Mouse (Mus musculus) intestine, embryonic 16.5 days (tissue): ENCODE measurements around the gene Syce2. TPM values are rescaled to one million over a fixed set of nuclear protein-coding genes. Genes with fewer than 3 reads are reported as not detected.

Experiments
- ATAC-seq: fragments of 200-750 bp; cut with Nextera tagmentation; 2 replicates; pipeline ENCODE4 v1.8.0; 2017; ENCODE audit warnings: moderate TSS enrichment, moderate library complexity
- H3K27ac ChIP-seq: fragments of 300-500 bp; sonication (generic); 2 replicates; pipeline ENCODE4 v1.5.1; 2014; ENCODE audit warnings: mild to moderate bottlenecking, low read length
- H3K27me3 ChIP-seq: fragments of 300-500 bp; sonication (generic); replicated peaks from 2 replicates; pipeline ENCODE4 v1.6.1; 2014; ENCODE audit warnings: low read length, control low read depth, mixed read lengths; ENCODE audit not compliant: control insufficient read depth, insufficient read depth
- H3K36me3 ChIP-seq: fragments of 300-500 bp; sonication (generic); 2 replicates; pipeline ENCODE4 v1.6.1; 2014; ENCODE audit warnings: low read length, control low read depth; ENCODE audit not compliant: control insufficient read depth, insufficient read depth
- H3K4me1 ChIP-seq: fragments of 300-500 bp; sonication (generic); 2 replicates; pipeline ENCODE4 v1.6.1; 2014; ENCODE audit warnings: low read length, control low read depth, mixed read lengths; ENCODE audit not compliant: control insufficient read depth, insufficient read depth
- H3K4me2 ChIP-seq: fragments of 300-500 bp; sonication (generic); 2 replicates; pipeline ENCODE4 v1.6.1; 2014; ENCODE audit warnings: low read depth, low read length, control low read depth
- H3K4me3 ChIP-seq: fragments of 300-500 bp; sonication (generic); 2 replicates; pipeline ENCODE4 v1.5.1; 2014; ENCODE audit warnings: mild to moderate bottlenecking, low read length
- H3K9ac ChIP-seq: fragments of 300-500 bp; sonication (generic); 2 replicates; pipeline ENCODE4 v1.6.1; 2014; ENCODE audit warnings: low read depth, low read length
- H3K9me3 ChIP-seq: fragments of 300-500 bp; sonication (generic); 2 replicates; pipeline ENCODE4 v1.6.1; 2016; ENCODE audit warnings: low read length, control low read depth; ENCODE audit not compliant: control insufficient read depth
- WGBS: fragments of 180-500 bp; shearing (Covaris S2); extraction: QIAGEN DNeasy Blood & Tissue Kit; methylation state at CpG from one replicate; pipeline ENCODE4 v1.1.7; 2014; 5-methylcytosine and 5-hydroxymethylcytosine counted together
- polyA plus RNA-seq: library from polyadenylated mRNA; unstranded; fragments of >200 nt; fragmentation: Nextera tagmentation; extraction: Ambion mirVana; gene quantifications from 2 replicates; pipeline ENCODE4 v1.2.1, GENCODE M21; 2015

The Syce2 gene
- polyA plus RNA-seq, 1 experiment from 2014 or later = 45.4 TPM

DNA sequence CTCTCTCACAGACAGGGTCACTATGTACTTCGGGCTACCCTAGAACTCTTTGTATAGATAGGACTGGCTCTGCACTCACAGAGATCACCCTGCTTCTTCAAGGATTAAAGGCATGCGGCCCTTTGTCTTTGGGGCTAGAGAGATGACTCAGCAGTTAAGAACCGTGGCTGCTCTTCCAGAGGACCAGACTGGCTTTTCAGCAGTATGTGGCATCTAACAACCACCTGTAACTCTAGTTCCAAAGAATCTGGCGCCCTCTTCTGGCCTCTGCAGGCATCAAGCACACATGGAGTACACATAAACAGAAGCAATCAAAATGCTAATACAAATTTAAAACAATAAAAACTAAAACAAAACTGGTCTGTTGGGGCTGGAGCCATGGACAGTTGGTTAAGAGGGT is 42.0 kb downstream of the Syce2 start:
- Histone ChIP-seq H3K4me2 (no peak overlapping the region), H3K27ac (no peak overlapping the region), H3K36me3 (no peaks in the 10 kb centered on the region), H3K9me3 (peaks cover 4% of the 10 kb centered on the region; the same call in 1 of the 2 replicates), H3K27me3 (peaks cover 25% of the 10 kb centered on the region), H3K9ac (no peak overlapping the region), H3K4me3 (no peak overlapping the region), H3K4me1 (peaks cover 9% of the 10 kb centered on the region; the same call in 1 of the 2 replicates)
- ATAC-seq = no peak
- WGBS = 28% methylated on average over 4 of the region's 4 CpGs

DNA sequence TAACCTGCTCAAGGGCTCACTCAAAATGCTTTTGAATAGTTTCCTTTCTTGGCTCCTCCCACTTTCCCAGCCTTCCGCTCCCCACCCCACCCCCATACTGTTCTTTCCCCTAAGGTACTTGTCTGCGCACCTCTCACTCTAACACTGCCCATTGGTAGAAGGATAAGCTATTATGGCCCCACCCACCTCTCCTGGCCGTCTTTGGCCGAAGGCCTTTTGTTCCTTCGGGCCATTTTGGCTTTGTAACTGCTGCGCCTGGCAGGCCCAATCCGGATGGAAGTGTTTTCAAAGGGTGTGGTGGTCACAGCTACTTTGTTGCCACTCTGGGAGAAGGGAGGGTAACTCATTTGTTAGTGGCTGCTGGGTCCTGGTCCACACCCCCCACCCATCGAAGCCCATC is 43.4 kb downstream of the Syce2 start:
- no peak overlapping the region for H3K4me2 ChIP-seq
- H3K27ac ChIP-seq = no peak overlapping the region
- H3K4me1 ChIP-seq = peaks cover 7% of the 10 kb centered on the region; the same call in 1 of the 2 replicates
- H3K36me3 ChIP-seq = no peaks in the 10 kb centered on the region
- no peak overlapping the region for H3K9ac ChIP-seq
- WGBS = 92% methylated on average over 8 of the region's 8 CpGs
- H3K9me3 ChIP-seq = peaks cover 4% of the 10 kb centered on the region; the same call in 1 of the 2 replicates
- H3K27me3 ChIP-seq = peaks cover 22% of the 10 kb centered on the region
- no peak overlapping the region for H3K4me3 ChIP-seq
- ATAC-seq = no peak

DNA sequence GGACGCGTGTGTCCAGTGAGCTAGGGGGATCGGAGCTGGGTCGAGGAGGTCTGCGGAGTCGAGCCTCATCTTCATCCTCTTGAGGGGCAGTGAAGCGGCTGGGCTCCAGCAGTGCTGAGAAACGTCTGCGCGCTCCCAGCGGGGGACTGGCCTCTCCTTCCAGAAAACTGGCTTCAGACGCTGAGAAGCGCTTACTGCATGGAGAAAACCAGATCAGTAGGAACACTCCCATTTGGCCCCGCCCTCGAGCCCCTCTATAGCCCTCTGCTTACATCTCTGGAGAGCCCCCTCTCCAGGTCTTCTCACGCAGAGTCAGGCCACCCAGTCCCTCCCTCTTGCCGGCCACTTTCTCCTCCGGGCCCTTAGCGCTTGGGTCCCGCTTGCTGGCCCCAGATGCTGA is 45.9 kb downstream of the Syce2 start:
- Histone ChIP-seq H3K36me3 (no peaks in the 10 kb centered on the region), H3K27me3 (peaks cover 7% of the 10 kb centered on the region), H3K4me1 (peaks cover 3% of the 10 kb centered on the region; the same call in 1 of the 2 replicates), H3K4me2 (no peak overlapping the region), H3K4me3 (no peak overlapping the region), H3K9ac (no peak overlapping the region), H3K27ac (no peak overlapping the region), H3K9me3 (peaks cover 4% of the 10 kb centered on the region; the same call in 1 of the 2 replicates)
- ATAC-seq = no peak
- 45% methylated on average over 20 of the region's 20 CpGs for WGBS

DNA sequence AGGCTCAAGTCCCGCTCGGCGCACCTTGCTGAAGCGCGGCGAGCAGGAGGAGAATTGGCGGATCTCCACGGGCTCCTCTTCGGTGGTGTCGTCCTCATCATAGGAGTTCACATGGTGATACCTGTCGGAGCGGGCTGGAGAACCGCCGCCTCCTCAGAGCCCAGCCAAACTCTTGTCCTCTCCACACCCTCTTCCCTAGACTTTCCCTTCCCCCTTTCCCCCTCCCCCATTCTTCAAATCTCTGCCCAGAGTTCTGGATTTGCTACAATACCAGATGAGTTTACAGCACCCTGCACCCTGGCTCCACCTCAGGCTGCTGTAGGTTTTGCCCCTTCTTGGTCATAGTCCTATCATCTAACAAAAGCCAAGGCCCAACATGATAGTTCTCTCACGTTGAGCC is 46.7 kb downstream of the Syce2 start:
- Histone ChIP-seq H3K4me3 (no peak overlapping the region), H3K36me3 (no peaks in the 10 kb centered on the region), H3K9me3 (peaks cover 4% of the 10 kb centered on the region; the same call in 1 of the 2 replicates), H3K27me3 (peaks cover 3% of the 10 kb centered on the region; the same call in 1 of the 2 replicates), H3K4me2 (no peak overlapping the region), H3K27ac (no peak overlapping the region), H3K9ac (no peak overlapping the region), H3K4me1 (no peaks in the 10 kb centered on the region)
- ATAC-seq = no peak
- WGBS = 92% methylated on average over 15 of the region's 15 CpGs

DNA sequence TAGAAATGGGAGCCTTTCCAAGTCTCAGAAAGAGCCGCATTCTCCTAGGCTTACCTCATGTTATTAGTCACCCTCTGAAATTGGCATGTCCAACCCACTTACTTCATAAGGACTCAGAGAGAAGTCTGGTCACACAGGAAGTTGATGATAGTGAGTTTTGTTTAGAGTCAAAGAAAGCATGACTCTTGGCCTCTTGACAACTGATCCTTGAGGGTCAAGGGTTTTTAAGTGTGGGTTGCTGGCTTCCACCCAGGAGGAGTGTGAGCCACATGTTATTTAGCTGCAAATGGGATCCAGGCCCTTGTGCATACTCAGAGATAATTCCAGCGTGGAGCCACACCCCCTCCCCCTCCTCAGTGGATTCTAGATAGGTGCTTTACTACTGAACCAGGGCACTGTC is 49.7 kb downstream of the Syce2 start:
- WGBS = 61% methylated on average over 2 of the region's 2 CpGs
- no peaks in the 10 kb centered on the region for H3K4me1 ChIP-seq
- H3K36me3 ChIP-seq = no peaks in the 10 kb centered on the region
- H3K9me3 ChIP-seq = no peaks in the 10 kb centered on the region
- no peak overlapping the region for H3K27ac ChIP-seq
- H3K4me3 ChIP-seq = no peak overlapping the region
- no peak for ATAC-seq
- H3K27me3 ChIP-seq = peaks cover under 1% of the 10 kb centered on the region; the same call in 1 of the 2 replicates
- no peak overlapping the region for H3K4me2 ChIP-seq
- no peak overlapping the region for H3K9ac ChIP-seq

DNA sequence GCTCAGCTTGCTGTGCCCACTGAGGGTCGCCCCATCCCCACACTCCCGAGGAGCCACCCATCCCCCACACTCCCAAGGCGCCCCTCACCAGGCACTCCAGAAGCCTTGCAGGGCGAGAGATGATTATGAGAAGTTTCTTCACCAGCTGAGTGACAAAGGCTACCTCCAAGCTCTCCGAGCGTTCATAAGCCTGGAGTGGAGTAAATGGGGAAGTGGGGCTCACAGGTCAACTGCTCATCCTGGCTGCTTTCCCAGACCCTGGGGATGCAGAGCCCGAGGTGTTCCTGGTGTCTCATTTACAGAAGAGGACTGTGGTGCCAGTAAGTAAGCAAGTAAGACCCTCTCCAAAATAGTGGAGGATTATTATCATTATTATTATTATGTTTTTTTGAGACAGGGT is 53.6 kb downstream of the Syce2 start:
- peaks cover 6% of the 10 kb centered on the region for H3K4me1 ChIP-seq
- no peaks in the 10 kb centered on the region for H3K36me3 ChIP-seq
- no peaks in the 10 kb centered on the region for H3K9me3 ChIP-seq
- no peak overlapping the region for H3K4me2 ChIP-seq
- WGBS = 64% methylated on average over 7 of the region's 7 CpGs
- H3K27me3 ChIP-seq = peaks cover 16% of the 10 kb centered on the region
- no peak for ATAC-seq
- no peak overlapping the region for H3K27ac ChIP-seq
- no peak overlapping the region for H3K9ac ChIP-seq
- no peak overlapping the region for H3K4me3 ChIP-seq

DNA sequence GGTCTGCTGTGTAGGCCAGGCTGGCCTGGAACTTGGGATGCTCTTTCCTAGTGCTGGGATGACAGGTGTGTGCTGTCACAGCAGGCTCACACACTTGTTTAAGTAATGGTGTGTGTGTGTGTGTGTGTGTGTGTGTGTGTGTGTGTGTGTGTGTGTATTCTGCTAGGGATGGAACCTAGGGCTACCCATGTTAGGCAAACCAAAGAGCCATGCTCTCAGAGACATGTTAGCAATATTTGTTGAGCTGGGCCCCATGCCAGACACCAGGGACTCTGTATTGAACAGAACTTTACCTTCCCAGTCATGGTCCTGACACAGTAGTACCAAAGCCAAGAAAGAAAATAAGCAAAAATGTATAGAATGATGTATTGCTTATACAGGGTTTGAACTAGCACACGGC is 55.6 kb downstream of the Syce2 start:
- no peak overlapping the region for H3K4me2 ChIP-seq
- H3K9ac ChIP-seq = no peak overlapping the region
- no peak overlapping the region for H3K4me3 ChIP-seq
- H3K36me3 ChIP-seq = no peaks in the 10 kb centered on the region
- ATAC-seq = no peak
- WGBS = 77% methylated on average over 1 of the region's 1 CpGs
- peaks cover 23% of the 10 kb centered on the region for H3K27me3 ChIP-seq
- peaks cover 6% of the 10 kb centered on the region for H3K4me1 ChIP-seq
- H3K27ac ChIP-seq = no peak overlapping the region
- no peaks in the 10 kb centered on the region for H3K9me3 ChIP-seq

DNA sequence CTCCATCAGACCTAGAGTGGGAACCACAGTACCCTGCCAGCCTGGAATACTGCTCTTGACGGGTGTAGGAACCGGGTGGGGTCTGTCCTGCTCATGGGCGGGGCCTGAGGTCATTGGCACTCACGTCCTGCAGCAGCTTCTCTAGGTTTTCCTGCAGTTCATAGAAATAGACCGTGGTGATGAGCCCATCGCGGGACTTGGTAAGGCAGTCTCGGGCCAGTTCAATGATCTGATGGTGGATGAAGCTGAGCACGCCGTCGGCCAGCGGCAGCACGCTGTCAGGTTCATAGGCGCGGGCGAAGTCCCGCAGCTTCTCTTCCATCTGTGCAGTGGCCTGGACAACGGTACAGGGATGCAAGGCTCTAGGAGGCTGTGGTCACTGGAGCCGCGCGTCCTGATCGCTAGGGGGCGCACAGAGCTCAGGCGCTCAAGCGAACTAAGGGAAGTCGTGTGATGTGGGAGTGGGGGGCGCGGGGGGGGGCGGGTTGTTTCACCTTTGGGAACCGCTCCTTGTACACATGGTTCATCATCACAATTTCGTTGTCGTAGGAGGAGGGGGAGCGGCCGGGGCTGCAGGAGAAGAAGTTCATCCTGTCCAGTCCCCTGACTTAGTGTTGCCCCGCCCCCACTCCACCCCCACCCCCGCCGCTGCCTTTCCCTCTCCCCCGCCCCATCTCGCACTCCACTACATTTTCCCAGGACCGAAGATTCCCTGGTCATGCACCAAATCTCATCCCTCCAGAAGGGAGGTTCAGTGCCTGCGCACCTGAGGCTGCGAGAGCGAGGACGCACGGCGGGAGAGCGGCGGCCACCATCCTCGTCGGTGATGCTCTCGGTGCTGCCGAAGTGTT is 56.8 kb downstream of the Syce2 start:
- 2% methylated on average over 52 of the region's 52 CpGs for WGBS
- Histone ChIP-seq H3K9me3 (no peaks in the 10 kb centered on the region), H3K27me3 (peaks cover 26% of the 10 kb centered on the region), H3K4me2 (peak overlapping the region; percentile 62), H3K36me3 (no peaks in the 10 kb centered on the region), H3K27ac (no peak overlapping the region), H3K4me1 (peaks cover 6% of the 10 kb centered on the region), H3K4me3 (peak overlapping the region; percentile 29), H3K9ac (no peak overlapping the region)
- ATAC-seq = peak; percentile 73; the same call in 1 of the 2 replicates

DNA sequence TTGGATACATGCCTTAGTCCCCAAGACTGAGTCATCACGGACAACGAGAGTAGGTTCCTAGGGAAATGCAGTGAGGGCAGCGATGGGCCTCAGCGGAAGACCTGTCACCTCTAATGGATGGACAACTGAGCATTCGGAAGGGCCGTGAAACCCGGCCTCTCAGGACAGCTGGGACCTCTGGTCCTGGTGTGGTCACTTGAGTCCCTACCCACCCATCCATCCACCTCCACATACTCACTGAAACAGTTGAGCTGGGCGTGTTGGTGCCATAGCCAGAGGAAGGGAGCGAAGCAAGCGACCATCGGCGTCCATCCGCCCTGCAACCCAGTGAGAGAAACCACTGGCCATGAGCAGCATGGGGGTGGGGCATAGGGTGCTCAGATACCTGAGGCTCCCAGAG is 58.7 kb downstream of the Syce2 start:
- H3K4me1 ChIP-seq = peaks cover 6% of the 10 kb centered on the region
- no peak for ATAC-seq
- H3K27ac ChIP-seq = no peak overlapping the region
- no peaks in the 10 kb centered on the region for H3K9me3 ChIP-seq
- WGBS = 85% methylated on average over 13 of the region's 13 CpGs
- no peaks in the 10 kb centered on the region for H3K36me3 ChIP-seq
- H3K4me3 ChIP-seq = no peak overlapping the region
- H3K9ac ChIP-seq = no peak overlapping the region
- no peak overlapping the region for H3K4me2 ChIP-seq
- peaks cover 44% of the 10 kb centered on the region for H3K27me3 ChIP-seq
